Mouse (Mus musculus) CH12.LX (cell line): Measurements from ENCODE around the gene Sema4a. TPM values are rescaled to one million over a fixed set of nuclear protein-coding genes. Genes with fewer than 3 reads are reported as not detected.

ENCODE experiments used
- DNase-seq: peaks from one replicate; pipeline ENCODE4 v3.0.0-alpha.2; 2013; ENCODE audit errors: extremely low read depth
- H3K27ac ChIP-seq: 2 replicates; pipeline ENCODE4 v1.5.1; 2012; ENCODE audit warnings: low read depth, mild to moderate bottlenecking, control low read depth, moderate library complexity; ENCODE audit not compliant: insufficient read depth
- H3K27me3 ChIP-seq: replicated peaks from 2 replicates; pipeline ENCODE3; 2012; ENCODE audit warnings: inconsistent platforms
- H3K36me3 ChIP-seq, 2 experiments: replicated peaks in 1 of 2; 2 replicates each; pipeline versions ENCODE3 to v1.6.1; 2012; ENCODE audit warnings: inconsistent platforms in 1 of 2, low read length in 1 of 2, mild to moderate bottlenecking in 1 of 2, mixed read lengths in 1 of 2, moderate library complexity in 1 of 2; ENCODE audit not compliant: control insufficient read depth in 1 of 2, insufficient read depth in 1 of 2
- H3K4me1 ChIP-seq, 2 experiments: 2 replicates each; pipeline ENCODE4 v1.6.1; 2012; ENCODE audit warnings: inconsistent platforms in 1 of 2, moderate library complexity in 1 of 2; ENCODE audit not compliant: insufficient read depth in 2 of 2, control insufficient read depth in 1 of 2
- H3K4me2 ChIP-seq: 2 replicates; pipeline ENCODE4 v1.6.1; 2012; ENCODE audit warnings: low read depth, mild to moderate bottlenecking, control low read depth; ENCODE audit not compliant: poor library complexity, insufficient read depth, severe bottlenecking
- H3K4me3 ChIP-seq, 3 experiments: fragments of 150-350 bp in 1 of 3; sonication (generic) in 1 of 3; replicated peaks in 1 of 3; 2 replicates each; pipeline versions ENCODE3 to v1.5.1; 2011 to 2012; ENCODE audit warnings: low read depth in 2 of 3, low read length in 2 of 3, mild to moderate bottlenecking in 2 of 3, moderate library complexity in 2 of 3, control low read depth in 1 of 3, improper control_type of control experiment in 1 of 3, inconsistent platforms in 1 of 3, mixed read lengths in 1 of 3; ENCODE audit not compliant: poor library complexity in 1 of 3
- H3K79me2 ChIP-seq: replicated peaks from 2 replicates; pipeline ENCODE4 v1.6.1; 2012; ENCODE audit warnings: mild to moderate bottlenecking, moderate library complexity; ENCODE audit not compliant: control insufficient read depth, poor library complexity, insufficient read depth, severe bottlenecking; ENCODE audit errors: extremely low read depth
- H3K9ac ChIP-seq: 2 replicates; pipeline ENCODE4 v1.6.1; 2012; ENCODE audit warnings: low read depth, mild to moderate bottlenecking, control low read depth, moderate library complexity; ENCODE audit not compliant: insufficient read depth
- H3K9me3 ChIP-seq: replicated peaks from 2 replicates; pipeline ENCODE3; 2012; ENCODE audit warnings: low read length, inconsistent platforms, mixed read lengths
- BHLHE40 ChIP-seq: IDR thresholded peaks from 2 replicates; pipeline ENCODE4 v1.6.1; 2011; ENCODE audit warnings: mild to moderate bottlenecking, low read depth, low read length, improper control_type of control experiment
- E2F4 ChIP-seq: IDR thresholded peaks from 2 replicates; pipeline ENCODE4 v1.6.1; 2011; ENCODE audit warnings: low read depth, low read length, improper control_type of control experiment; ENCODE audit not compliant: insufficient replicate concordance
- ELF1 ChIP-seq: IDR thresholded peaks from 2 replicates; pipeline ENCODE4 v1.6.1; 2014; ENCODE audit warnings: low read depth, mild to moderate bottlenecking, inconsistent platforms, low read length, improper control_type of control experiment
- EP300 ChIP-seq: IDR thresholded peaks from 2 replicates; pipeline ENCODE4 v1.6.1; 2011; ENCODE audit warnings: low read length, improper control_type of control experiment
- HCFC1 ChIP-seq: IDR thresholded peaks from 2 replicates; pipeline ENCODE4 v1.6.1; 2012; ENCODE audit warnings: low read depth, mild to moderate bottlenecking, inconsistent platforms, low read length, improper control_type of control experiment
- MAFK ChIP-seq: IDR thresholded peaks from 2 replicates; pipeline ENCODE4 v1.6.1; 2011; ENCODE audit warnings: low read length, improper control_type of control experiment; ENCODE audit not compliant: insufficient replicate concordance
- MAX ChIP-seq: IDR thresholded peaks from 2 replicates; pipeline ENCODE4 v1.6.1; 2011; ENCODE audit warnings: low read length, improper control_type of control experiment
- MAZ ChIP-seq: IDR thresholded peaks from 2 replicates; pipeline ENCODE4 v1.6.1; 2012; ENCODE audit warnings: low read depth, mild to moderate bottlenecking, inconsistent platforms, low read length, improper control_type of control experiment, moderate library complexity
- MXI1 ChIP-seq: IDR thresholded peaks from 2 replicates; pipeline ENCODE4 v1.6.1; 2011; ENCODE audit warnings: mild to moderate bottlenecking, low read depth, low read length, improper control_type of control experiment
- NELFE ChIP-seq: IDR thresholded peaks from 2 replicates; pipeline ENCODE4 v1.6.1; 2011; ENCODE audit warnings: low read depth, low read length, improper control_type of control experiment
- NRF1 ChIP-seq: IDR thresholded peaks from 2 replicates; pipeline ENCODE4 v1.6.1; 2014; ENCODE audit warnings: low read depth, mild to moderate bottlenecking, inconsistent platforms, low read length, improper control_type of control experiment, moderate library complexity
- PAX5 ChIP-seq: IDR thresholded peaks from 2 replicates; pipeline ENCODE4 v1.6.1; 2012; ENCODE audit warnings: low read length, inconsistent platforms, mixed read lengths
- POLR2A ChIP-seq: IDR thresholded peaks from 2 replicates; pipeline ENCODE4 v1.6.1; 2011; ENCODE audit warnings: low read depth, mild to moderate bottlenecking, improper control_type of control experiment, low read length
- POLR2AphosphoS2 ChIP-seq: IDR thresholded peaks from 2 replicates; pipeline ENCODE4 v1.6.1; 2011; ENCODE audit warnings: low read depth, low read length, improper control_type of control experiment
- SIN3A ChIP-seq: IDR thresholded peaks from 2 replicates; pipeline ENCODE4 v1.6.1; 2012; ENCODE audit warnings: low read length, improper control_type of control experiment, inconsistent platforms
- SMC3 ChIP-seq: IDR thresholded peaks from 2 replicates; pipeline ENCODE4 v1.6.1; 2011; ENCODE audit warnings: low read depth, low read length, improper control_type of control experiment
- USF2 ChIP-seq: conservative IDR thresholded peaks from 2 replicates; pipeline ENCODE4 v1.6.1; 2011; ENCODE audit warnings: low read depth, low read length, improper control_type of control experiment
- ZNF384 ChIP-seq: IDR thresholded peaks from 2 replicates; pipeline ENCODE4 v1.6.1; 2012; ENCODE audit warnings: low read depth, low read length, improper control_type of control experiment, inconsistent platforms
- dilution Hi-C: fragments of 300-500 bp; cut with MboI; formaldehyde crosslinking; loops from 2 replicates; pipeline ENCODE4 v1.14.3; 2020; ENCODE audit warnings: low sequenced_read_pairs; ENCODE audit not compliant: extremely low pct_unique_long_range_greater_than_20kb, extremely low pct_ligation_motif_present
- in situ Hi-C: fragments of 300-500 bp; cut with MboI; formaldehyde crosslinking; loops from 3 replicates; pipeline ENCODE4 v1.14.3; 2019; ENCODE audit warnings: low sequenced_read_pairs, low pct_ligation_motif_present, low pct_unique_long_range_greater_than_20kb, mixed read lengths
- polyA plus RNA-seq: library from polyadenylated mRNA; unstranded; fragments of >175 nt; gene quantifications from 2 replicates; pipeline ENCODE4 v1.2.1, GENCODE M21; 2012; ENCODE audit warnings: low read depth; ENCODE audit not compliant: insufficient read length
- total RNA-seq, 2 experiments: library from RNA; depleted of rRNA; stranded (reverse); fragments of 300-350 nt in 1 of 2; fragments of >200 nt in 1 of 2; gene quantifications; 2 replicates each; pipeline ENCODE4 v1.2.3; 2012 to 2014

The Sema4a gene
- total and polyA plus RNA-seq, 3 experiments: 3.5 to 7.1 (median 4.7) TPM

- DNase-seq: no peak
- Histone ChIP-seq H3K36me3 (peaks cover 0 to 12% of the 10 kb centered on the region in 2 experiments), H3K9ac (no peak overlapping the region), H3K4me3 (no peak overlapping the region), H3K27me3 (peaks cover 10% of the 10 kb centered on the region), H3K9me3 (no peaks in the 10 kb centered on the region), H3K4me1 (peaks cover 11 to 47% of the 10 kb centered on the region in 2 experiments), H3K27ac (no peak overlapping the region), H3K79me2 (no peaks in the 10 kb centered on the region; the same call in 1 of the 2 replicates), H3K4me2 (no peak overlapping the region)
- in situ Hi-C loops: no loop called here
- TF ChIP-seq MAX (no peak), PAX5 (no peak), POLR2AphosphoS2 (no peak), MAFK (no peak), SIN3A (no peak), NRF1 (no peak), E2F4 (no peak), NELFE (no peak), ZNF384 (no peak), HCFC1 (no peak), MXI1 (no peak), POLR2A (no peak), ELF1 (no peak), BHLHE40 (no peak), MAZ (no peak), USF2 (no peak), SMC3 (no peak)
- dilution Hi-C loops: no loop called here
Observed at GRCm38 (mm10) chr3:88500087-88500486, 39.1 kb upstream of the Sema4a start.

GRCm38 (mm10) chr3:88499580-88499979, 38.6 kb upstream of the Sema4a start:
- Histone ChIP-seq H3K27me3 (peaks cover 10% of the 10 kb centered on the region), H3K4me3 (no peak overlapping the region), H3K4me2 (no peak overlapping the region), H3K36me3 (peaks cover 0 to 12% of the 10 kb centered on the region in 2 experiments), H3K79me2 (no peaks in the 10 kb centered on the region; the same call in 1 of the 2 replicates), H3K9me3 (no peaks in the 10 kb centered on the region), H3K9ac (no peak overlapping the region), H3K4me1 (peaks cover 16 to 49% of the 10 kb centered on the region in 2 experiments), H3K27ac (no peak overlapping the region)
- no peak for DNase-seq
- dilution Hi-C loops: no loop called here
- in situ Hi-C loops: no loop called here
- TF ChIP-seq NRF1 (no peak), EP300 (no peak), HCFC1 (no peak)
